Mouse (Mus musculus) embryonic facial prominence, embryonic 14.5 days (tissue): ENCODE results near the gene Cdadc1. TPM values are rescaled to one million over a fixed set of nuclear protein-coding genes. Genes with fewer than 3 reads are reported as not detected.
A peak's percentile ranks its signal among the peaks of the same experiment; 100 is the strongest.

Source experiments
- ATAC-seq: fragments of 200-750 bp; cut with Nextera tagmentation; 2 replicates; pipeline ENCODE4 v1.8.0; 2017; ENCODE audit warnings: low read depth, moderate number of reproducible peaks, moderate TSS enrichment
- DNase-seq: peaks from one replicate; pipeline ENCODE4 v3.0.0-alpha.2; 2015; ENCODE audit warnings: low spot score
- H3K27ac ChIP-seq: fragments of 300-500 bp; sonication (generic); replicated peaks from 2 replicates; pipeline ENCODE4 v1.5.1; 2014; ENCODE audit warnings: low read depth, mild to moderate bottlenecking, low read length, moderate library complexity
- H3K27me3 ChIP-seq: fragments of 300-500 bp; sonication (generic); replicated peaks from 2 replicates; pipeline ENCODE4 v1.6.1; 2014; ENCODE audit warnings: low read length; ENCODE audit not compliant: control insufficient read depth, insufficient read depth
- H3K36me3 ChIP-seq: fragments of 300-500 bp; sonication (generic); 2 replicates; pipeline ENCODE4 v1.6.1; 2014; ENCODE audit warnings: low read length, mixed read lengths; ENCODE audit not compliant: control insufficient read depth, insufficient read depth
- H3K4me1 ChIP-seq: fragments of 300-500 bp; sonication (generic); 2 replicates; pipeline ENCODE4 v1.6.1; 2014; ENCODE audit warnings: antibody characterized with exemption, low read length; ENCODE audit not compliant: control insufficient read depth, insufficient read depth
- H3K4me2 ChIP-seq: fragments of 300-500 bp; sonication (generic); 2 replicates; pipeline ENCODE4 v1.6.1; 2014; ENCODE audit warnings: low read depth, mild to moderate bottlenecking, low read length, moderate library complexity, mixed read lengths
- H3K4me3 ChIP-seq: fragments of 300-500 bp; sonication (generic); 2 replicates; pipeline ENCODE4 v1.5.1; 2014; ENCODE audit warnings: low read depth, mild to moderate bottlenecking, low read length
- H3K9ac ChIP-seq: fragments of 300-500 bp; sonication (generic); 2 replicates; pipeline ENCODE4 v1.6.1; 2014; ENCODE audit warnings: low read depth, mild to moderate bottlenecking, low read length, moderate library complexity, mixed read lengths
- H3K9me3 ChIP-seq: fragments of 300-500 bp; sonication (generic); 2 replicates; pipeline ENCODE4 v1.6.1; 2016; ENCODE audit warnings: low read length; ENCODE audit not compliant: control insufficient read depth
- WGBS: fragments of 180-500 bp; shearing (Covaris S2); extraction: QIAGEN DNeasy Blood & Tissue Kit; methylation state at CpG from one replicate; pipeline ENCODE4 v1.1.7; 2014; 5-methylcytosine and 5-hydroxymethylcytosine counted together
- polyA plus RNA-seq: library from polyadenylated mRNA; unstranded; fragments of >200 nt; fragmentation: Nextera tagmentation; extraction: Ambion mirVana; gene quantifications from 2 replicates; pipeline ENCODE4 v1.2.1, GENCODE M21; 2014

Gene Cdadc1
- polyA plus RNA-seq, 1 experiment from 2014 or later = 32.1 TPM

DNA sequence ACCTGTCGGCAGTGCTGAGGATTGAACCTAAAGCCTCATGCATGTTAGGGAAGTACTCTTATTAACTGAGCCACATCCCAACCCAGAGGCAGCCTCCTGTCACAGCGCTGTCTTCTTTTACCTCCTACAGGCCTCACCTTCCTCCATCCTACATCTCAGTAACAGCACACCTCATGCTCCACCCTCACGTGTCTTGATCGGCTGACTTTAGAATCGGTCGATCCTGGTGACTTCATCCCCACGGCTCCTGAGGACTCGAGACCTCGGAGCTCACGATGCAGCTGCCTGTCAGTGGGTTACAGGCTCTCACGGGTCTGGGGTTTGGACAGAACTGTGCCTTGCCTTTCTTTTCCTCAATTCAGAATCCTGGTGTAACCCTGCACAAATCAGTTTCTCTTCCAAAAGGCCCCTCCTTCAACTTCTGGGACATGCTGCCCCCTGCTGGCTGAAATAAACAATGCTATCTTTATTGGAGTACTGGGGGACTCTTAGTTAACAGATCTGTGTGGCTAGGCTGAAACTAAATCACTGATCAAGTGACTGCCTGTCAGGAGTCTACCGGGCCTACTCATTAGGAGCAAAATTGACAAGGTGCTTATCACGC is 41.7 kb downstream of the Cdadc1 start:
- 50% methylated on average over 13 of the region's 13 CpGs for WGBS
- no peak overlapping the region for H3K4me2 ChIP-seq
- ATAC-seq = peak; percentile 56; the same call in 1 of the 2 replicates

DNA sequence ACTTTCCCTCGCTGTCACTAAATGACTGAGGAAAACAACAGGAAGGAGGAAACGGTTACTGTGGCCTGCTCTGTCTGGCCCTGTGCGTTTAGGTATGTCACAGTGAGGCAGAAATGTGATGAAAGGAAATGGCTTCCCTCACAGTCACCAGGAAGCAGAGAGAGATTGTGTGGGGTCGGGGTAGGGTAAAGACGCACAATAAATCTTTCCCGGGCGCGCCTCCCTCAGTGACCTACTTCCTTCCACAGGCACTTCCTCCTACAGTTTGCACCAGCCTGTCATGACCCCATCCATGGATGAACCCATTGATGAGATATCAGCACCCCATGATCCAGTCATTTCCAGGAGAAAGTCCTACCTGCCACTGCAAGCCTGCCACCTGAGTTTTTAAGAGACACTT is 42.7 kb downstream of the Cdadc1 start:
- no peak overlapping the region for H3K4me2 ChIP-seq
- H3K27me3 ChIP-seq = no peaks in the 10 kb centered on the region
- no peak overlapping the region for H3K27ac ChIP-seq
- no peaks in the 10 kb centered on the region for H3K4me1 ChIP-seq
- no peak overlapping the region for H3K4me3 ChIP-seq
- no peak overlapping the region for H3K9ac ChIP-seq
- 74% methylated on average over 8 of the region's 8 CpGs for WGBS
- H3K36me3 ChIP-seq = no peaks in the 10 kb centered on the region
- DNase-seq (no peak), ATAC-seq (no peak)
- no peaks in the 10 kb centered on the region for H3K9me3 ChIP-seq

More for the DNA sequence above, 41.7 kb downstream of the Cdadc1 start:
- Histone ChIP-seq H3K27ac (no peak overlapping the region), H3K27me3 (no peaks in the 10 kb centered on the region), H3K9ac (no peak overlapping the region), H3K9me3 (no peaks in the 10 kb centered on the region), H3K4me3 (no peak overlapping the region), H3K36me3 (no peaks in the 10 kb centered on the region), H3K4me1 (no peaks in the 10 kb centered on the region)
- DNase-seq = peak; percentile 67

DNA sequence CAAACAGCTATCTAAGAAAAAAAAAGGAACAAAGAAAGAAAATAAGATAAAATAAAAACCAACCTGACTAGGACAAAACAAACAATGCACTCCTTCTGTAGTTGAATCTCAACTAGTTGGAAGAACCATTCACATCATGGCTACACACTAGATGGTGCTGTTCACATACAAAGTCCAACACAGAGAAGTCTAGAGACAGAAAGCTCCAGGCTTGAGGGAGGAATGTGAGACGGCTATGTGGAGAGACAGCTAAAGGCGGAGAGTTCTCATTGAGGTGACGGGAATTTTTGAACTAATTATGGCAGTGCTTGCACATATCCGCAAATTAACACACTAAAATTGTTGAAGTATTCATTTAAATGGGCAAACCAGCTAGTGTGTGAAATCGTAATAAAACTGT is 43.7 kb downstream of the Cdadc1 start:
- Histone ChIP-seq H3K4me1 (no peaks in the 10 kb centered on the region), H3K9ac (no peak overlapping the region)
- no peak for DNase-seq

DNA sequence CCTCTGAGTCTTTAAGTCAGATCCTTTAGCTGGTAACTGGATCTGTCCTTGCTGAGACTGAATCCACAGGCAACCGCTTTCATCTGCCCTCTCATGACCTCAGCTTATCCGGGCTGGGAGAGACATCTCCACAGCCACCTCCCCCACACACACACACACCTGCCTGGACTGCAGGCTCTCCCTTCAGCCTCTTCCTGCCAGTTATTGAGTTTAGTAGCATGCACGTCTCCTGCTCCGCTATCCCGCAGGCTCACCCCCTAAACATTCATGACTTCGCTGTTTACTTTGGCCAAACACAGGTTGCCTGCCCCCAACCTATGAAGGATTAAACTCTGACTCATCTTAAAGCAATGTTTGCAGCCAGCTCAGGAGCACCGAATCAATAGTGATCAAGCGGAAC is 45.8 kb downstream of the Cdadc1 start:
- Histone ChIP-seq H3K27ac (no peak overlapping the region), H3K27me3 (no peaks in the 10 kb centered on the region), H3K9me3 (no peaks in the 10 kb centered on the region), H3K36me3 (no peaks in the 10 kb centered on the region), H3K4me3 (no peak overlapping the region), H3K4me1 (no peaks in the 10 kb centered on the region), H3K9ac (no peak overlapping the region), H3K4me2 (no peak overlapping the region)
- ATAC-seq (no peak), DNase-seq (no peak)
- 58% methylated on average over 8 of the region's 8 CpGs for WGBS

More for the DNA sequence above, 43.7 kb downstream of the Cdadc1 start:
- Histone ChIP-seq H3K36me3 (no peaks in the 10 kb centered on the region), H3K27ac (no peak overlapping the region), H3K4me2 (no peak overlapping the region), H3K27me3 (no peaks in the 10 kb centered on the region), H3K9me3 (no peaks in the 10 kb centered on the region), H3K4me3 (no peak overlapping the region)
- ATAC-seq = no peak
- 66% methylated on average over 5 of the region's 5 CpGs for WGBS

DNA sequence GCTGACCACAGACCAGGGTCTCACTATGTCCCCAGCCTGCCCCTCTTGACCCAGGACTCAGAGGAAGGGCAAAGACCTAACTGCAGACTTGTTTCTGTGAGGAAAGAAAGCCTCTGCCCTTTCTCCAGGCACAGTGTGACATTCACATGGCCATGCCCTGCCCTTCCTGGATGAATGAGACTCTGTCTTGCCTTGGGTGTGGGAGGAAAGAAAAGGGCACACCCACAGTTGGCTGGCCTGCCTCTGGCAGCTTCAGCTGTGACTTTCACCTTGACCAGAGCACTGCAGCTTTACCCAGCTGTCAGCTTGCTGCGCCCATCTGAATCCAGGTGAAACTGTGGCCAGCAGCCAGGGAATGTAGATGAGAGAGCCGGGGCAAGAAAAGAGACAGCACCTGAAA is 46.9 kb downstream of the Cdadc1 start:
- 77% methylated on average over 2 of the region's 2 CpGs for WGBS
- Histone ChIP-seq H3K4me1 (no peaks in the 10 kb centered on the region), H3K36me3 (no peaks in the 10 kb centered on the region), H3K9ac (no peak overlapping the region), H3K4me3 (no peak overlapping the region), H3K4me2 (no peak overlapping the region), H3K27me3 (no peaks in the 10 kb centered on the region), H3K27ac (no peak overlapping the region), H3K9me3 (no peaks in the 10 kb centered on the region)
- no peak for DNase-seq
- no peak for ATAC-seq

DNA sequence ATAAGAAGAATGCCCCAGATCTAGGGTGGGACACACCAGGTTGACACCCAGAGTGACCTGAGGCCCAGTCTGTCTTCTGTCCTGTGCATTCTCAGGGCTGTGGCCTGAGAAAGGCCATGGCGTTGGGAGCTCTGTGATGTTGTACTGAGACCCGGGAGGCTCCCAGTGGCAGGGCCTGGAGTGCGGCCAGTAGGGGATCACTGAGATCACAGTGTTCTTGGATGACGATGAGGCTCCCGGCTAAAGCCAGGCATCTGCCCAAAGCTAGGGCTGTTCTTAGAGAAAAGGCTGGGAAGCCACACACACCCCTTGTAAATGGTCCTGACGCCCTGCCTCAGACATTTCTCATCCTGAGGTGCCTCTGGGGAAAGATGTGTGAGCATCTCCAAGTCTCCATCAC is 48.7 kb downstream of the Cdadc1 start:
- Histone ChIP-seq H3K9me3 (no peaks in the 10 kb centered on the region), H3K27me3 (no peaks in the 10 kb centered on the region), H3K4me3 (no peak overlapping the region), H3K9ac (no peak overlapping the region), H3K27ac (no peak overlapping the region), H3K4me1 (no peaks in the 10 kb centered on the region), H3K4me2 (no peak overlapping the region), H3K36me3 (no peaks in the 10 kb centered on the region)
- DNase-seq (no peak), ATAC-seq (no peak)
- WGBS = 76% methylated on average over 6 of the region's 6 CpGs

DNA sequence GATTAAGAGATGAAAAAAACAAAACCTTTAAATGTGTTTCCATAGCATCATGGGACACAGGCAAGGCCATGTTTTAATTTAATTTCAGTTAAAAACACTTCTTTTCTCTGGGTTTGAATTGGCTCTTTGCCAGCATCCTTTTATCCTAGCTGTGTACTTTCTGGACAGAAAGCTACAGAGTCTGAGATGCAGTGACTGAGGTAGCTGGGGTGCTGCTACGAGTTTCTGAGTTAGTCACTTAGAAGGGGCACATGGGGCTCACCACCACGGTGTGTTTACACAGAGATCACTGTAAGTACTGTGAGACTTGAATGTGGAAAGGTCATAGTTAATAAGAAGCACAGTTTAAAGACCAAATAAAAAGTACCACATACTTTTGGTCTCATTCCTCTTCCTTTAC is 49.2 kb downstream of the Cdadc1 start:
- no peak overlapping the region for H3K27ac ChIP-seq
- no peaks in the 10 kb centered on the region for H3K36me3 ChIP-seq
- H3K27me3 ChIP-seq = no peaks in the 10 kb centered on the region
- no peak for ATAC-seq
- no peak for DNase-seq
- H3K4me3 ChIP-seq = no peak overlapping the region
- H3K9ac ChIP-seq = no peak overlapping the region
- WGBS = 44% methylated on average over 2 of the region's 2 CpGs
- no peak overlapping the region for H3K4me2 ChIP-seq
- no peaks in the 10 kb centered on the region for H3K4me1 ChIP-seq
- H3K9me3 ChIP-seq = no peaks in the 10 kb centered on the region

DNA sequence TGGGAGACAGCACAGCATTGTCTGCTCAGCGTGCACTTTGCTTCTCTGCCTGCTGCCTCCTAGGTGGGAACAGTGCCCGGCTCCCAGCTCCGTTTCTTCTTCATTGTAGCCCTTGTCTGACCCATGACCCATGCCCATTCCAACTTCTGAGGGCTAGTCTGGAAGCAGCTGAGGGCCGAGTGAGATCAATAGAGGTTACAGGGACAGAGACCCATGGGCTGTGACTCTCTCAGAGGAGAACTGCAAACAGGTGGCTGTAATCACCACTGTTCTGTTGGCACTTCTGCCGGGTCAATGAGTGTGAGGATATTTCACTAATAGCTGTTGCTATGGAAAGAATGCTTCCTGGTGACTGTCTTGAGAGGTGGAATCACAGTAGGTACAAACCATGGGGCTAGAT is 50.2 kb downstream of the Cdadc1 start:
- Histone ChIP-seq H3K27me3 (no peaks in the 10 kb centered on the region), H3K4me2 (no peak overlapping the region), H3K27ac (no peak overlapping the region), H3K36me3 (no peaks in the 10 kb centered on the region), H3K4me1 (no peaks in the 10 kb centered on the region), H3K4me3 (no peak overlapping the region), H3K9me3 (no peaks in the 10 kb centered on the region), H3K9ac (no peak overlapping the region)
- ATAC-seq (no peak), DNase-seq (no peak)
- WGBS = 49% methylated on average over 5 of the region's 5 CpGs

DNA sequence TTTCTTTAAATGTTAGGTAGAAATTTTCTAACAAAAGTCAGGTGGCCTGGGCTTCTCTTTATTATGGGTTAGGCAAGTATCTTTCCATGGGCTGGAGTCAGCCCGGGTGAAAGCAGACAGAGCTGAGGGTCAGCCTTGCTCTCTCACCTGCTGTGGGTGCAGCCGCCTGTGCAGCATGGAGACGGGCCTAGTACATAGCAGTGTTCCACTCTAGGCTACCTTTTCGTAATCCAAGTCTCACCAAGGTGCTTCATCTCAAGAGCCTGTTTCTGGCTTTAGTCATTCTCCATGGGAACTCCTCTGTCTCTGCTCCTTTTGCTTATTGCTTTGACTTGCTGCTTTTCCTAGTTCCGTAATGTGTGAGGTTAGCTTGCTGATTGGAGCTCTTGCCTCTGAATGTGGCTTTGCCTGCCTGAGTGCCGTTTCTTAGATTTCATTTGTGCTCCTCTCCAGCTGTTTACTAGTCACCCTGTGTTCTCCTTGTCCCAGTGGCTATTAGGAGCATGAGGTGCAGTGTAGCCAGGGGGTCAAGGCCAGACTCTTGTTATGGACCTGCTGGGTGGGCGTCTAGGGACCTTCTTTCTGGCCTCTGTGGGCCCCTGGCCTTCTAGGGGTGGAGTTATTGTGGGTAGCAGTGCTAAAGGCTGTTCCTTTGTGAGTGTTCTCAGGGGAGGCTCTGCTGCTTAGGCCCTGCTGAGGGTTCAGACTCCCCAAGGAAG is 51.4 kb downstream of the Cdadc1 start:
- Histone ChIP-seq H3K9me3 (no peaks in the 10 kb centered on the region), H3K4me1 (no peaks in the 10 kb centered on the region), H3K4me3 (no peak overlapping the region), H3K36me3 (no peaks in the 10 kb centered on the region), H3K27ac (no peak overlapping the region), H3K27me3 (no peaks in the 10 kb centered on the region), H3K4me2 (no peak overlapping the region), H3K9ac (no peak overlapping the region)
- WGBS = 89% methylated on average over 7 of the region's 7 CpGs
- DNase-seq = no peak
- peak; percentile 75; the same call in 1 of the 2 replicates for ATAC-seq
